Mouse (Mus musculus): ENCODE data around the gene Clic3. TPM values are rescaled to one million over a fixed set of nuclear protein-coding genes. Genes with fewer than 3 reads are reported as not detected.
A peak's percentile ranks its signal among the peaks of the same experiment; 100 is the strongest.

Gene Clic3
- polyA plus RNA-seq, 1 experiment from 2014 or later = 20.0 TPM

- no peaks in the 10 kb centered on the region for H3K9me3 ChIP-seq (ENCODE audit: low read depth, low read length)
- H3K27me3 ChIP-seq (ENCODE audit: insufficient read depth, low read length) = no peaks in the 10 kb centered on the region
- H3K36me3 ChIP-seq (ENCODE audit: insufficient read depth) = no peaks in the 10 kb centered on the region
- no peak overlapping the region for H3K4me3 ChIP-seq (ENCODE audit: low read depth, low read length)
- H3K27ac ChIP-seq (ENCODE audit: low read depth) = no peak overlapping the region
- no peak for ATAC-seq (ENCODE audit: insufficient read depth)
- DNase-seq = no peak
- TF ChIP-seq CTCF (IDR thresholded peaks at IDR 0.05; ENCODE audit: low read depth) = no peak
- H3K4me2 ChIP-seq = no peak overlapping the region
- 61% methylated on average over 11 of the region's 11 CpGs for WGBS
- H3K9ac ChIP-seq = no peak overlapping the region
- no peaks in the 10 kb centered on the region for H3K4me1 ChIP-seq (ENCODE audit: insufficient read depth)
Measured at GRCm38 (mm10) chr2:25484901-25485647, 28.4 kb downstream of the Clic3 start.

DNA sequence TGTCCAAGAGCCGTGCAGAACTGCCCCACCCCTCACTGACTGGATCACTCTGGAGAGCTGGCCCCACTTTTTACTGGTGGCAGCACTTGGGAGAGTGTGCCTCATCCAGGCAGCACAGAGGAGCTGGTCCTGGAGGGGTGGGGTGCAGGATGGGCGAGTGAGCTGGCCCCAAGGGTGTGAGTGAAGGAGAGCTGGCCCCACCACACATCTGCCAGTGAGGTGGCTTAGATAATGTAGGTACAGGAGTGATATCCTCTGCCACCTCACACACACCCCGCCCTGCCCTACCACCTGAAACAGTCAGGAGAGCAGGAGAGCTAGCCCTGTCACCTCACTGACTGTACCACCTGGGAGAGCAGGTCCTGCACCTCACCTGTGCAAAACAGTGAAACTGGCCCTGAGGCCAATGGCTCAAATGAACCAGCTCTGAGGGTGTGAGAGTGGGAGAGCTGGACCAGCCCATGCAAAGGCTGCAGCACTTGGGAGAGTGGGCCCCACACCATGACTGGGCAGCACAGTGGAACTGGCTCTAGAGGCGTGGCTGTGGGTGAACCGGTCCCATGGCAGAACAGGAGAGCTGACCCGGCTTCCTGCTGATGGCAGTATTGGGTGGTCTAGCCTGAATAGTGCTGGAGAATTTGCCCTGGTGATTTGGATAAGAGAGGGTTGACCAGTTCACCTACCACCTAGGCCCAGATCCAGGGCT is 31.5 kb downstream of the Clic3 start:
- H3K9ac ChIP-seq = no peak overlapping the region
- ATAC-seq (ENCODE audit: insufficient read depth) (no peak), DNase-seq (no peak)
- no peak for TF ChIP-seq CTCF (IDR thresholded peaks at IDR 0.05; ENCODE audit: low read depth)
- no peak overlapping the region for H3K4me3 ChIP-seq (ENCODE audit: low read depth, low read length)
- no peak overlapping the region for H3K27ac ChIP-seq (ENCODE audit: low read depth)
- no peaks in the 10 kb centered on the region for H3K4me1 ChIP-seq (ENCODE audit: insufficient read depth)
- WGBS = 74% methylated on average over 6 of the region's 6 CpGs
- H3K4me2 ChIP-seq = no peak overlapping the region
- no peaks in the 10 kb centered on the region for H3K9me3 ChIP-seq (ENCODE audit: low read depth, low read length)
- no peaks in the 10 kb centered on the region for H3K27me3 ChIP-seq (ENCODE audit: insufficient read depth, low read length)
- H3K36me3 ChIP-seq (ENCODE audit: insufficient read depth) = no peaks in the 10 kb centered on the region

- no peak for TF ChIP-seq CTCF (IDR thresholded peaks at IDR 0.05; ENCODE audit: low read depth)
- no peak for DNase-seq
- ATAC-seq (ENCODE audit: insufficient read depth) = no peak
- H3K36me3 ChIP-seq (ENCODE audit: insufficient read depth) = no peaks in the 10 kb centered on the region
- H3K27ac ChIP-seq (ENCODE audit: low read depth) = no peak overlapping the region
- no peak overlapping the region for H3K4me2 ChIP-seq
- no peak overlapping the region for H3K4me3 ChIP-seq (ENCODE audit: low read depth, low read length)
- no peaks in the 10 kb centered on the region for H3K27me3 ChIP-seq (ENCODE audit: insufficient read depth, low read length)
- no peak overlapping the region for H3K9ac ChIP-seq
- 72% methylated on average over 7 of the region's 7 CpGs for WGBS
- H3K4me1 ChIP-seq (ENCODE audit: insufficient read depth) = no peaks in the 10 kb centered on the region
- no peaks in the 10 kb centered on the region for H3K9me3 ChIP-seq (ENCODE audit: low read depth, low read length)
Measured at GRCm38 (mm10) chr2:25488671-25489068, 32.0 kb downstream of the Clic3 start.

- DNase-seq (no peak), ATAC-seq (ENCODE audit: insufficient read depth) (no peak)
- no peaks in the 10 kb centered on the region for H3K27me3 ChIP-seq (ENCODE audit: insufficient read depth, low read length)
- H3K9me3 ChIP-seq (ENCODE audit: low read depth, low read length) = no peaks in the 10 kb centered on the region
- no peak for TF ChIP-seq CTCF (IDR thresholded peaks at IDR 0.05; ENCODE audit: low read depth)
- H3K9ac ChIP-seq = no peak overlapping the region
- H3K27ac ChIP-seq (ENCODE audit: low read depth) = no peak overlapping the region
- H3K4me3 ChIP-seq (ENCODE audit: low read depth, low read length) = no peak overlapping the region
- H3K4me1 ChIP-seq (ENCODE audit: insufficient read depth) = no peaks in the 10 kb centered on the region
- 72% methylated on average over 5 of the region's 5 CpGs for WGBS
- H3K4me2 ChIP-seq = no peak overlapping the region
- no peaks in the 10 kb centered on the region for H3K36me3 ChIP-seq (ENCODE audit: insufficient read depth)
Measured at GRCm38 (mm10) chr2:25492988-25493387, 36.4 kb downstream of the Clic3 start.

DNA sequence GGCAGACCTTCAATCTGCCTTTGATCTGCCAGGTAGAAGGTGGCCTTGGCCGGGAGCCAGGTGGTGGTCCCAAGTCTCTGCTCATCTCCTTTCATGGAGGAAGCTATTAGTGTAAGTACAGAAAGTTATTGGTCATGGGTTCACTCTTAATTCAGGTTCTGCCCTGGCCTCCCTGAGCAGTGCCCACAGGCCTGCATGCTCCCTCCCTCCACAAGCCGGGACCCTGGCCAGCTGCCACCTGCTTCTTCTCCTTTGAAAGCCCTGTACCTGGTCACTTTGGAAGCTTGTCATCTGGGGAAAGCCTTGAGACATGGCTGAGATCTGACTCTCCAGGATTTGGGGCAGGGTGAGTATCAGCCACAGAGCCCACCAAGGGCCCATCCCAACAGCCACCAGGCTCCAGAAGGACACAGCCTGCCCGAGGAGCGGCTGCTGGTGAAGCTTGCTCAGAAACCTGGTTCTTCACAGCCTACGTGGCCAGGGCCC is 36.9 kb downstream of the Clic3 start, which contains the start of gene Lcn12:
Gene Lcn12, minus strand, starts transcription at position 436 of the 486 bp plus-strand sequence.
- H3K27me3 ChIP-seq (ENCODE audit: insufficient read depth, low read length) = no peaks in the 10 kb centered on the region
- no peak within 1 kb of the TSS for H3K9ac ChIP-seq
- WGBS = 76% methylated on average over 5 of the region's 5 CpGs
- DNase-seq = no peak
- ATAC-seq (ENCODE audit: insufficient read depth) = no peak
- H3K4me1 ChIP-seq (ENCODE audit: insufficient read depth) = no peaks in the 10 kb centered on the region
- no peaks in the 10 kb centered on the region for H3K36me3 ChIP-seq (ENCODE audit: insufficient read depth)
- no peak within 1 kb of the TSS for H3K4me2 ChIP-seq
- TF ChIP-seq CTCF (IDR thresholded peaks at IDR 0.05; ENCODE audit: low read depth) = no peak
- no peak within 1 kb of the TSS for H3K27ac ChIP-seq (ENCODE audit: low read depth)
- no peak within 1 kb of the TSS for H3K4me3 ChIP-seq (ENCODE audit: low read depth, low read length)
- H3K9me3 ChIP-seq (ENCODE audit: low read depth, low read length) = no peaks in the 10 kb centered on the region

DNA sequence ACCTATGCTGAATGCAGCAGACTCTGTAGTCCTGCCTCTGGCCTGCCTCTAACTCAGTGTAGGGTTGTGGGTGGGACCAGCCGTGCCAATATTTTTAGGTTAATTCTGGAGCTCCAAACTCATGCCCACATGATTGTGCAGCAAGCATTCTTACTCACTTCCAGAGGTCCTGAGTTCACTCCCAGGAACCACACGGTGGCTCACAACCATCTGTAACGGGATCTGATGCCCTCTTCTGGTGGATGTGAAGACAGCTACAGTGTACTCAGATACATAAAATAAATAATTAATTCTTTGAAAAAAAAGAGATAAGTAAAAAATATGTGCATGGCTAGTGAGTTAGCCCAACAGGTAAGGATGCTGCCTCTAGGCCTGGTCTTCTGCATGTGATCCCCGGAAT is 39.8 kb downstream of the Clic3 start:
- peak; percentile 41 for DNase-seq
- Histone ChIP-seq H3K27me3 (ENCODE audit: insufficient read depth, low read length) (no peaks in the 10 kb centered on the region), H3K36me3 (ENCODE audit: insufficient read depth) (no peaks in the 10 kb centered on the region), H3K4me1 (ENCODE audit: insufficient read depth) (0 out of 2 replicates have a peak, but pooled peaks cover 3% of the 10 kb centered on the region), H3K4me2 (no peak overlapping the region), H3K9me3 (ENCODE audit: low read depth, low read length) (no peaks in the 10 kb centered on the region), H3K9ac (no peak overlapping the region), H3K4me3 (ENCODE audit: low read depth, low read length) (no peak overlapping the region), H3K27ac (ENCODE audit: low read depth) (no peak overlapping the region)
- WGBS = 44% methylated on average over 4 of the region's 4 CpGs
- no peak for ATAC-seq (ENCODE audit: insufficient read depth)
- peak; percentile 55 for TF ChIP-seq CTCF (IDR thresholded peaks at IDR 0.05; ENCODE audit: low read depth)

All from lung, embryonic 14.5 days (tissue).